Mouse (Mus musculus) T-helper 1 cell (primary cell): Measurements from ENCODE around the gene Sit1.
"Not testable (repeated sequence)": the region's sequence is repeated elsewhere in the genome, so short reads cannot be mapped to it uniquely, and the experiment has no call there.

ENCODE experiments used
- in situ Hi-C: fragments of 300-600 bp; cut with MboI, MseI; formaldehyde crosslinking; loops from one replicate; pipeline ENCODE4 v1.15.1; 2025; ENCODE audit warnings: high pct_unique_total_duplicates

Gene Sit1

GRCm38 (mm10) chr4:43499407-43500333, 16.1 kb upstream of the Sit1 start, which contains the start of gene Arhgef39:
Gene Arhgef39 (minus strand): TSS chr4:43499695.
- in situ Hi-C loops = loop anchor here (10.0 kb wide), 1 partner anchor 455 kb away; the partner anchor contains the start of gene Fam214b

DNA sequence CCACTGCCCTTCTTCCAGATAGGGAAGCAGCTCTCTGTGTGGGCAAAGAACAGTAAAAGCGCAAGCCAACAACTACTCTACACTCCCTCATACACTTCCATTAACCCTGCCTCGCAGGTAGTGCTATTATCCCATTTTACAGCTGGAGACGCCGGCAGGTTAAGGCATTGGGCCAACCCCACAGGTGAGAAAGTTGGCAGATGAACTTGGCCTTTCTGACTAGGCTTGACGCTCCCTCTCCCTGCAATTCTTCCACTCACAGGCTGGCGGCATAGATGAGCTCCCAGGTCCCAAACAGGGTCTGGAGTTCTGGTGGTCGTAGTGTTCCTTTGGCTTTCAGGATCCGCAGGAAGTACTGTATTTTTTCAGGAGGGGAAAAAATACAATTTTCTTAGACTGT, 15.4 kb upstream of the Sit1 start:
- in situ Hi-C loops = loop anchor here (10.0 kb wide), 1 partner anchor 454 kb away; the partner anchor contains the start of gene Fam214b

DNA sequence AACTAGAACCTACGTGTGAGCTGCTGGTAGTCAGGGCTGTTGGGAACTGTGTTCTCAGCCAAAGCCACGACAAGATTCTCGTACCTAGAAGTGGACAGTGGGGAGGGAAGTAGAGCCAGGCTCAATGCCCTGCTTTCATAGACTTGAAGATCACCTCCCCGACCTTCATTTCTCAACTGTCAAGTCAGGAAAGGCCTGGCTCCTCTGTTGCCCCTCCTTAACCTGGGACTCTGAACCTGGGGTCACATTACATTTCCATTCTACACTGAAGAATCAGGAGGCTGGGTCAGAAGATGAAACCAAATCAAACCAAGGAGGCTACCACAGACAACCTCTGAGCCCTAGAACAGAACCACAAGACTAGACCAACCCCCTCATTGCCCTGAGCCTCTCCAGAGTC, 14.4 kb upstream of the Sit1 start:
- in situ Hi-C loops = loop anchor here (10.0 kb wide), 1 partner anchor 453 kb away; the partner anchor contains the start of gene Fam214b

DNA sequence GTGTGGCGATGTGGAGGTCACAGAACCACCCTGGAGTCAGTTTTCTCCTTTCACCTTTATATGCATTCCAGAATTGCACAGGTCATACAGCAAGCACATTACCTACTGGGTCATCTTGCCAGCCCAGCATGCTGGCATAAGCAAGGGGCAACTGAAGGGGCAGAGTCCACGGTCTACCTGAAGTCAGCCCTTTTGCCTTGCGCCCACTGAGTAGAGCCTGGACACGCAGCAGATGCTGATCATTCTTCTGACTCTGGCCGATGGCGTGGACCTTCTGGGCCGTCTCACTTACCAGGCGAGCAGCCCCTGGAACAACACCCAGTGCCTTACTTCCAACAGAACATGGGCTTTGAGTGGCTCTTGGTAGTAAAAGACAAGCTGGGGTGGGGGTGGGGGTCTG, 13.9 kb upstream of the Sit1 start:
- in situ Hi-C loops = loop anchor here (10.0 kb wide), 1 partner anchor 453 kb away; the partner anchor contains the start of gene Fam214b

DNA sequence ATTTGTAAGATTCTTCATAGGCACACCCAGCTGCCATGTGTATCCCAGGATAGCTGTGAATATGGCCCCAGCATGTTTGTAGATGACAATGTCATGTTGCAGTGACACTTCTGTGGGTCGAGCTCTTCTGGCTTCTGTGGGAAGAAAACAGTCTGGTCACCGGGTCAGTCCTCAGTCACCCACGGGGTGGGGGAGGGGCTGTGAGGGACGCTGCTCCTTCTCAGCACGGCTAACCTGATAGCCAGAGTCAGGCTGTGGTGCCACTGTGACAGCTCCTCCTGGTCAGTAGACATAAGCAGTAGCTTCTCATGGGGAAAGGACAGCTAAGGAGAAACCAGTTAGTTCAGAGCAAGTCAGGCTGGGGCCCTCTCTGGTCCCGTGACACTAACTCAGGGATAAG, 13.1 kb upstream of the Sit1 start:
- in situ Hi-C loops = loop anchor here (10.0 kb wide), 1 partner anchor 452 kb away; the partner anchor contains the start of gene Fam214b

DNA sequence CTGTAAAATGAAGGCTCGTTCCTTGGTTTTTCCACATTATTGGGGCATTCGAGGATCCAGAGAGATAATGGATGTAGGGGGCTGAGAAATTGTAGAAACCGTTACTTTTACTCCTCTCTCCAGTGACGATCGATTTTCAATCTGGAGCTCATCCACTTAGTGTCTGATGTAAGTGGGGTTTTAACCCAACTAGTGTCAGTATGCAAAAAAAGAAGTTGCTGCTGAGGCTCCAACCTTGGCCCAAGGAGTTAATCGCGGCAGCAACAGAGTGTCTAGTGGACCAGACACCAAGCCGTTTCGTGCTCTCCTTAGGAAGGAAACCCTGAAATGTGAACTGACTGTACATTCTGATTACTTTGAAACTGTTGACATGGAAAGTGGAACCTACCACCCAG, 10.3 kb upstream of the Sit1 start:
- in situ Hi-C loops = loop anchor here (10.0 kb wide), 1 partner anchor 449 kb away; the partner anchor contains the start of gene Fam214b

- in situ Hi-C loops = loop anchor here (10.0 kb wide), 1 partner anchor 449 kb away; the partner anchor contains the start of gene Fam214b
Observed at GRCm38 (mm10) chr4:43493186-43493845, 9.8 kb upstream of the Sit1 start.

GRCm38 (mm10) chr4:43492821-43493185, 9.3 kb upstream of the Sit1 start, which contains the start of gene Ccdc107:
Gene Ccdc107 (plus strand): TSS chr4:43492900.
- in situ Hi-C loops = loop anchor here (10.0 kb wide), 1 partner anchor 448 kb away; the partner anchor contains the start of gene Fam214b

- in situ Hi-C loops = loop anchor here (10.0 kb wide), 1 partner anchor 447 kb away; the partner anchor contains the start of gene Fam214b
Observed at GRCm38 (mm10) chr4:43492101-43492820, 8.7 kb upstream of the Sit1 start.

- in situ Hi-C loops = loop anchor here (10.0 kb wide), 1 partner anchor 446 kb away; the partner anchor contains the start of gene Fam214b
Observed at GRCm38 (mm10) chr4:43490801-43491200, 7.3 kb upstream of the Sit1 start.

DNA sequence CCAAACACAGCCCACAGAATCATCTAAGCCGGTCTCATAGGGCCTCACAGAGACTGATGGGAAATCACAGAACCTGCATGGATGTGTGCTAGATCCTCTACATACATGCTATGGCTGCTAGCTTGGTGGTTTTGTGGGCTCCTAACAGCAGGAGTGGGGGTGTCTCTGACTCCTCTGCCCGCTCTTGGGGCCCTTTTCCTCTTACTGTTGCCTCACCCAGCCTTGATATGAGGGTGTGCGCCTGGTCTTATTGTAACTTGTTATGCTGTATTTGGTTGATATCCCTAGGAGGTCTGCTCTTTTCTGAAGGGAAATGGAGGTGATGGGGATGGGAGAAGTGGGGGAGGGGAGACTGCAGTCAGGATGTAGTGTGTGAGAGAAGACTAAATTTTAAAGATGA, 6.1 kb upstream of the Sit1 start:
- in situ Hi-C loops = loop anchor here (10.0 kb wide), 1 partner anchor 445 kb away; the partner anchor contains the start of gene Fam214b

DNA sequence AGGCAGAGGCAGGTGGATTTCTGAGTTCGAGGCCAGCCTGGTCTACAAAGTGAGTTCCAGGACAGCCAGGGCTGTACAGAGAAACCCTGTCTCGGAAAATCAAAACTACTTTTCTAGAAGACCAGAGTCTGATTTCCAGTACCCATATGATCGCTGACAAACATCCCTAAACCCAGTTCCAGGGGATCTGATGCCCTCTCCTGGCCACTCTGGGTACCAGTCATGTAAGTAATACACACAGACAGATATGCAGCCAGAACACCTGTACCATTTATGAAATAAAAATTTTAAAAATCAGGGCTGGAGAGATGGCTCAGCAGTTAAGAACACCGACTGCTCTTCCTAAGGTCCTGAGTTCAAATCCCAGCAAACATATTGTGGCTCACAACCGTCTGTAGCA, 2.1 kb upstream of the Sit1 start:
- in situ Hi-C loops = not testable (repeated sequence)

DNA sequence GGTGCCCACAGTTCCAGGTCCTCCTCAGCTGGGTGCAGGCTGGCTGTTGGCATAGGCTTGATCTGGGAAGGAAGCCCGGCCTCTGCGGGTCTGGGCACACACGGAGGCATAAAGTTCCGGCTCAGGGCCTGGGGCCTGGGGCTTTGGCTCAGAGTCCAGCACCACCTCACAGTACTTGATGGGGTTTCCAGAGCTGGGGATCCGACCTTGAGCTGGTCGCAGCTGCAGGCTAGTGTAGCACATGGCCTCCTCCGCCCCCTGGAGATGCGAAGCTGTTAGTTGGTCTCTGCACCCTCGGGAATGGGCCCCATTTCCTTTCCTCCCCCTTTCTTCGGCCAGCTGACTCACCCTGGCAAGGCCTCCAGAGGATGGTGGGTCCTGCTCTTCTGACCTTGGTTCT, 943 bp downstream of the Sit1 start:
- in situ Hi-C loops = loop anchor here (5.0 kb wide), 1 partner anchor 40 kb away; the partner anchor contains the start of gene Tesk1

DNA sequence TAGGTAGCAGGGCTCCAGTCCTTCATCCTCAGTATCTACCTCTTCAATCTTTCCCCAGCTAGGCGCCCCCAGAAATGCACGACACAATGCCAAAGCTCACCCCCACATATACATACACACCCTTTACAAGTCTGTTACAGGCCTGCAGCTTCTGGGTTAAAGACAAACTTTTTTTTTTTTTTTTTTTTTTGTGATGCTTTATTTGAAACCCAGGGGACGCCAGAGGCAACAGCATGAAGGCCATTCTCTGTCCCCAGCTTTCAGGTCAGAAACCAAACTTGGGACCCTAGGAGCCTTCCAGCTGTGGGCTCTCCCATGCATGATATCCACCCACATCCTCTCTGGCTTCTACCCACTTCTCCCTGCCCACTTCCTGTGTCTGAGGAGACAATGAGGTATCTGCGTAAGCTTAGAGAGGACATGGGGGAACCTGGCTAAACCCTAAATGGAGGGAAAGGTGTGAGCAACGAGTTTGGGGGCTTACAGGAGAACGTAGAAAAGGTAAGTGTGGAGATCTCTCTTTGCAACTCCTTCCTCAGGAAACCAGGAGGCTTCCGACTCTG, 1.6 kb downstream of the Sit1 start:
- in situ Hi-C loops = loop anchor here (5.0 kb wide), 1 partner anchor 40 kb away; the partner anchor contains the start of gene Tesk1

GRCm38 (mm10) chr4:43480985-43481384, 2.5 kb downstream of the Sit1 start:
- in situ Hi-C loops = loop anchor here (5.0 kb wide), 1 partner anchor 39 kb away; the partner anchor contains the start of gene Tesk1

DNA sequence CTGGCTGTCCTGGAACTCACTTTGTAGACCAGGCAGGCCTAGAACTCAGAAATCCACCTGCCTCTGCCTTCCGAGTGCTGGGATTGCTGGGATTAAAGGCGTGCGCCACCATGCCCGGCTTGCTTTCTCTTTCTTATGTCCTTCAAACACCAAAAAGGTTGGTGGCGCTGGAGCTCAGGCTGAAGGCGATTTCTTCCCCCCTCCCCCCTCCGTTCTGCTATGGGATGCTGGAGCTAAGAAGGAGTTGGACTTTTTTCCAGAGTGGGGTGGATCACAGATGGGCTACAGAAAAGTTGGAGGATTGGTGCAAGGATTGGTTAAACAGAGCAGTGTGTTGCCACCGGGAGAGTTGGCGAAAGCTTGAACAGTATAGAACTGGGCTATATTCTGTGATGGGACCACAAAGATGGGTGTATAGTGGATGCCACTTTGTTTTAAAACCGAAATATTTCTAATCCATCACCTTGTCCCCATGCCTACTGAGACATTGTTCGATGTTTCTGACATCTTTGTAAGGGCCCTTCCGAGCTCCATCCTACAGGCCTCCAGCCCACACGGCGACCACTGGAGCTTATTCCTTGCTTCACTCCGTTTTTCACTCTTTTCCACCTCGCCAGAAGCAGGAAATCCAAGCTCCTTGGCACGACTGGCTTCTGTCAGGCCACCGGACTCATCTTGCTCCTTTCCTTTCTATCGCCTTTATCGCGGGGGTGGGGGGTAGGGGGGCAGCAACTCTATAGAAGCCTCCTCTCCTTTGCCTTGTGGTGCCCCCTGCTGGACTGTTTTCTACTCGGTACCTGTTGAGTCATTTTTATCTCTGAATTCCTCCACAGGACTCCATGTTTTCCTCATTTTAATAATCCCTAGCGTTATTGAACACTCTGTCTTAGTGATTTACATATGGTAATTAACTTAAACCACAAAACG, 4.4 kb downstream of the Sit1 start:
- in situ Hi-C loops = no loop called here

DNA sequence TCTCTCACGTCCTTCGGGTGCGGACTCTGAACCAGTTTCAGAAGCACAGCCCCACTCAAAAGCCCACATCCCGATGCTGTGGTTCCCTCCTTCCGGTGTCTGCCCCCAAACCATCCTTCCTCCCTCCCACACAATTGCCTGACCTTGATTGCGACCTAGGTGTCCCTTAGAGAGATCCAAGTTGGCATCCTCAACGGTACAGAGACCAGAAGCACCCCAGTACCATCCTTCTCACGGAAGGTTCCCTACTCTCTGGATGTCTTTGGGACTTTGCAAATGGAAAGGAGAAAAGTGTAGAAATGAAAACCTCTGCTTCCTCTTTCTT, 5.0 kb downstream of the Sit1 start:
- in situ Hi-C loops = no loop called here

DNA sequence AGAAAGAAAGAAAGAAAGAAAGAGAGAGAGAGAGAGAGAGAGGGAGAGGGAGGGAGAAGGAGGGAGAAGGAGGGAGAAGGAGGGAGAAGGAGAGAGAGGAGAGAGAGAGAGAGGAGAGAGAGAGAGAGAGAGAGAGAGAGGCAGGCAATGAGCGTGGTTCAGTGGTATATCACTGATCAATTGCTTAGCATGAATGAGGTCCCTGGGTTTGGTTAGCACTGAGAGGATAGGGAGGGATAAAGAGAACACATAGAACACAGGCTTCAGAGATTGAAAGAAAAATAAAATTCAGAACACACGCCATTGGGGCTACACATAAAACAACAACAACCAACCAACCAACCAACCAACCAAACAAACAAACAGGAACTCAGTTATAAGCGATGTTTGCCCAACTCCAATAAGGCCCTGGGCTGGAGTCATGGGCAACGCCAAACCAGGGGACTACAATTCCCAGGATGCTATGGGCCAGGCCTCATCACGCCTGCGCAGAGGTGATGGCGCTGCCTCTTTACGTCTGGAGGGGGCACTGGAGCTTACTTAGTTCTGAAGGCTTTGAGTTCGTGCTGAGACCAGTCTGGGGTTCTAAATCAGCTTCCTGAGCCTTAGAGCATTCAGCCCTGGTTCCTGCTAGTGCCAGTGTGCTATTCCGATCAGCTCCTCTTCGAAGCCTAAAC, 5.5 kb downstream of the Sit1 start:
- in situ Hi-C loops = no loop called here

DNA sequence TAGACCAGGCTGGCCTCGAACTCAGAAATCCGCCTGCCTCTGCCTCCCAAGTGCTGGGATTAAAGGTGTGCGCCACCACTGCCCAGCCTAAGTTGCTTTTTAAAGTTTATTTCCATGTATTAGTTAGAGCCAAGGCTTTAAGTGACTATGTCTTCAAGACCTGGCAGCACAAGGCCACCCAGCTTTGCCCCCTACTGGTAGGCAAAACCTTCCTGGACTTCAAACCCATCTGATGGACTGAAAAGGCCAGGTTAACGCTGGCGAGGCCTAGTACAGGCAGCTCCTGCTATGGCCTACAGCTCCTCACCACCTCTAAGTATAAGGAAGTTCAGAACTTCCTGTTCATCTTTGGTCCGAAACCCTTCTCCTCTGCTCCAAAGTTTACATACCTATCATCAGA, 6.9 kb downstream of the Sit1 start:
- in situ Hi-C loops = no loop called here
